Mouse (Mus musculus) cerebellum, postnatal 10 days (tissue): Measurements from ENCODE around the gene Mmd.

ENCODE experiments used
- DNase-seq, 2 experiments: peaks; one replicate each; pipeline ENCODE4 v3.0.0; 2021; ENCODE audit warnings: mixed read lengths in 2 of 2

Gene Mmd

DNA sequence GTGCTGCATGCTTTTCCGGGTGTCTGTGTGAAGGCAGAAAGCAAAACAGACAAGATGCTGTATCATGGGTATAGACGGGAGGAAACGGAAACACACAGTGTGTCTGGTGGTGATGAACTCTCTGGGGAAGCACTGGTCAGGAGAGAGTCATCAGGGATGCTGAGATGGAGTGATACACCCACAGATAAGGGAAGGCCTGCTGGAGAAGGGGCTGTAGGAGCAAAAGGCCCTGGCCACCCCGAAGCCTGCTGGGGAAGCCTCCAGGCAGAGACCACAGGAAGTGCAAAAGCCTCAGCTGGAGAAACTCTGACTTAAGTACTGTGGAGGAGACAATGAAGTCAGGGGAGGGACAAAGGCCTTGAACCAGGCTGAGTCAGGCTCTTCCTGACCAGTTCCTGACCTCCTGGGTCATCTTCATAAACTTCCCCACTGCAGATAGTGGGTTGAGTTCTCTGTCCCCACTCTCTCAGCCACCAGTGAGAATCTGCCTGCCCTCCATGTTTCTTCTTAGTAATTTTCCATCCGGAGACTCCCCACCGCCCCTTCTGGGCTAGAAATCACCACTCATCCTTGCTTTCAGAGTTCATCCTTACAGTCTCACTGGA is 37.4 kb downstream of the Mmd start:
- no peak for DNase-seq

DNA sequence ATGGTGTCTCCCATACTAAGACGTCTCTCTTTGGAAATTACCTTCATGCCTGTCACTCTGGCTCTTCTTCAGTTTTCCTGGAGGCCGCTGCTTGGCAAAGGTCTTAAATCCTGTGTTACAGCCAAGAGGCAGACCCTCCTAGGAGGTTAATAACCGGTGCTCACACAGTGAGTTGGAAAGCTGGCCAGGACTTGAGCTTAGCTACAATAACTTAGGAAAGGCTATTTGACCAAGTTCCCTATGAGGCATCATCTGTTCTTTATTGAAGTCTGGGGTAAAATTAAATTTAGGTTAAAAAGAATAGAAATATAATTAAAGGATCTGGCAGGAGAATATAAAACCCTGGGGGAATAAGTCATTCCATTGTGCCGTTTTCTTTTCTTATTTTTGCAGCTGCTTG is 41.9 kb downstream of the Mmd start:
- DNase-seq = peak; percentile 62 to 78

DNA sequence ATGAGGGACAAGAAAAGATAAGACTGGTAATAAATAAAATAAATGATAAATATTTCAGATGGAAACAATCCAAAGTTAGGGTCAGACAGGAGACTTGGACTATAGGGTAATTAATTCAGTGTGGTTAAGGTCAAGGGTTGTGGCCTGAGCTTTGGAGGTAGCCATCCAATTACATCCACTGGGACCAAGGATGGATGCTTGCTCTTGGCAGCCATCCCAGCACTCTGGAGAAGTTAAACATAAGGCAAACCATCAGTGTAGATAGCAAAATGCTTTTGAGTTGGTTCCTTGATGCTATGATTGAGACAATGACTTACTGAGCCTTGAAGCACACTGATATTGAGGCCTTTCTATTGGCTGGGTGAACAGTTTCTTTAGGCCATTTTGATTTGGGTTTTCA is 43.5 kb downstream of the Mmd start:
- DNase-seq = no peak

DNA sequence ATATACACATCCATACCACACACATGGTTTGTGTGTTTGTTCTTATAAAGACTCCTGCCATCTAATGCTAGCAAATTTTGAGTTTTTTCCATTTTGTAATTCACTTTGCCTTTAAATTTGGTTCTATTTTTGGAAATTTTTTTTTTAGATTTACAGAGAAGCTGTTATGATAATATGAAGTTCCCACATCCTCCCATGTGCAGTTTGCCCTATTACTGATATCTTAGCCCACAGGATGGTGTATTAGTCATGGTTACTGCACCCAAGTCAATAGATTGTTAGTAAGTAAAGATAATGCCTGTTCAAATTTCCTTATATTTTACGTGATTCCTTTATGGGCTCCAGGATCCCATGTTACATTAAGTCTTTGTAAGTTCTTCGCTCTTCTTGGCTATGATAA is 45.4 kb downstream of the Mmd start:
- DNase-seq = no peak

DNA sequence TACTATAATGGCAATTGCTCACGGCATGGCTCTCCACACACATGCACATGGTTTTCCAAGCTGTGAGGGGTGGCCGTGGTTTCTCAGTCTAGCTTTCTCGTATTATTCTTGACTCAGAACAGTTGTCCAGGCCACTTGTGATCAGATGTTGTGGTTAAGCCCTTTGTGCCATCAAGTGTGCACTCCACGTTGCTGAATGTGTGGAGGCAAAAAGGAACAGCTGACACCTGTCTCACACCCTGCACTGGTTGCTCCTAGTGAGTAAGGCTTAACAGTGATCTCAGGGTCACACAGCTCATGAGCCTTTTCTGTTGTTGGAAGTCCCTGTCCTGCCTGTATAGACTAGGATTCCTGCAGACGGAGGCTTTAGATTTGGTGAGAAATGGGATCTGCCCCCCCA is 56.8 kb downstream of the Mmd start:
- DNase-seq = no peak

DNA sequence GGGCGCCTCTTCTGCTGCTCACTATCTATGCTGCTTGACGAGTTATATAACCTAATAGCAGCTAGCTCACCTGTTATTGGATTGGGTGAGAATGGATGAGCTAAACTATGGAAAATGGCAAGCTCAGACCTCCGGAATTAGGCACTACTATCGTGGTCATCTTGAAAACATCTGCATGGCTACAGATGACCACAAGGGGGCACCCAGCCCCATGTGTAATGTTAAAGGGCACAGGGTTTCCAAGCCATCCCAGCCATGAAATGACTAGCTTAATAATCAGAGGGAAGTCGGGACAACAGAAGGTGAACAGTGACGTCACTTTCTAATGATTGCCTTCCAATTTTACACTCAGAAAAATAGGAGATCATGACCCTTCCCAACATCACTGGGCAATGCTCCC is 57.7 kb downstream of the Mmd start:
- peak; percentile 81 to 84 for DNase-seq

DNA sequence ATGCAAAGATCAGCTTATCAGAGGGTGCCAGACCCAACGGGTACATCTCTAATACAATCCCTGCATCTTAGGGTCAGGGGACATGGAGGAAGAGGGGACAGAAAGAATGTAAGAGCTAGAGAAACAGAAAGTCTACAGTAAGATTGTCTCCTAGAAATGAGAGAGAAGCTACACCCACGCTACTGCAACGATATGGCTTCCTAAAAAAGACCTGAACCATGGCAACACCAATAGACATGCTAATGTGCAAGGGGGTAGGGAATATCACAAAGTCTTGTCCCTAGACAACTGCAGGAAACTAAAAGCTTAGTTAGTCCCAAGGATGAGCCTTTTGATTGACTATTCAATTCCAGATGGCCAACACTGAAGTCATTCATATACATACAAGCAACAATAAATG is 65.3 kb downstream of the Mmd start:
- DNase-seq = no peak

DNA sequence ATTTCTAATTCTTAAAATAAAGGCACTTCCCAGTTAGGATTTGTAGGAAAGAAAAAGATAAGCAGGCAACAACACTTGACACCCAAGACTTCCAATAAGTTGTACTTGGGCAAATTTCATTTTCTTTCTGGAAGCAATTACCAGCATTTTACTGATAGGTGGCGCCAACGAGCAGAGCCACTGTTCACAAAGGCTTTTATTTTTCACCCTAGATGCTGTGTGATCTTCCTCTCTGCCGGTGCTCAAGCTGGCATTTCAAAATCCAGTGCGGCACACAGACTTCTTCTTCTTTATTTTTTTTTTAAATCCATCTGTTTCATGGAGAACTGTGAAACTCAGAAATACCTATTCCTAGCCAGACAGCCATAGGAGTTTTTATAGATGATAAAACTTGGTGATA is 68.2 kb downstream of the Mmd start:
- peak; percentile 71 to 80 for DNase-seq

DNA sequence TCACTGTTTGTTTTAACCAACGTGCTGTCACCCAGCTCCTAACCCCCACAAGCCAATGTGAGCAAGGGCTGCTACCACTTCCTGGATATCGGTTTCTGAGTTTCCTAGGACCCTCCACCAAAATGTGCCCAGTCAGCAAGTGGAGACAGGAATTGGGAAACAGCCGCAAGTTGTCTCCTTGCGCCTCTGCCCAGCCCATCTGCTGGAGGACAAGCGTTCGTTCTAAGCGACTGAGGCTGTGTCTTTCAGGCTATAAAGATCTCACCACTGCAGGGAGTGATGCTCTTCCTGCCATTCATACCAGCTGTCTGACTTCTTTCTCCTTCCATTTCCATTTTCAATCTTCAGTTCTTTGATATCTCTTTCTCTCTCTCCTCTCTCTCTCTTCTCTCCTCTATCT is 71.7 kb downstream of the Mmd start:
- no peak for DNase-seq

DNA sequence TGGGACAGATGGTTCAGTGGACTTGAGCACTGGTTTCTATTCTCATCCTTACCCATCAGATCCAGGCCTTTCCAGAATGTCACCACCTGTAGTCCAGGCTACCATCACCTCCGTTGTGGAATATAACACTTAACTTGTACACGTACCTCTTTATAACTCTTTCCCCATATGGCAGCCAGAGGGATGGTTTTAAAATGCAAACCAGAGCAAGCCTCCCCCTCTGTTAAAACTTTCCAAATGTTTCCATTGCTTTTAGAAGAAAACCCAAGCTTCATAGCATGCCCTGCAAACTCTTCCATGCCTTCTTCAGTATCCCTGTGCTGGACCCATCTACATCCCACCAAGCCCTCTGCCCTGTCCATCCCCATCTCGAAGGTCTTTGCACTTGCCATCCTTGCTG is 75.3 kb downstream of the Mmd start:
- no peak for DNase-seq

DNA sequence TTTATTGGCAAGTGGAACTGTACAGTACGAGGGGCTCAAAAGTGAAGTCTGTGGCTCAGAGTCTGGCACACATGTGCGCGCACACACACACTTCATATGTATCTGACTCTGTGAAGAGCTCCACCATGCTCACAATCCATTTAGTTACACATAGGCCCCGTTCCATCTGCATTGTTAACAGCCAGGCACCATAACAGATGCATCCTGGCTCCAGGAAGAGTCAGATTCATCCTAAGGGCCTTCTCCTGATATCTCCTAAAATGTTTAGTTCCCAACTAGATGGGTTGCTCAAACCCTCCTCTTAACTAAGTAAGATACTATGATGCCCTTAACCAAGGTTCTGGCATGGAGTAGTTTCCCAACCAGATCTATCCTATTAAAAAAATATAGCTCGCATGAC is 76.9 kb downstream of the Mmd start:
- no peak for DNase-seq

DNA sequence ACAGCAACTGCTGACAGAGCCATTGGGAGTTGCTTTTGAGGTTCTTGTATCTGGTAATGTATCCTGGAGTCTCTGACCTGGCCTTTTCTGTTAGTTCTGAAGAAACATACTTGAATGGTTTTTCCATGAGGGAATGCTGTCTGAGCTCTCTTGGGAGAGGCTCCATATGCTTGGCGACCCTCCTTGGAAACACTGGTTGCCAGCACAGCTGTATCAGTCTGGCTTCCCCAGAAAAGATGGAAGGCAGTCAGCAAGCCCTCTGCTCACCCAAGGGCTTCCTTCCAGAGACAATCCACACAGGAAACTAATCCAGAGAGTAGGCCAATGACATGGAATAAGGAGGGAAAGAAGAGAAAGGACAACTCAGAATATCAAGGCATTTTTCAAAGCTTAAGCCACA is 77.6 kb downstream of the Mmd start:
- DNase-seq = no peak
